Mouse (Mus musculus) embryonic facial prominence, embryonic 15.5 days (tissue): ENCODE data around the gene Ehmt1. TPM values are rescaled to one million over a fixed set of nuclear protein-coding genes. Genes with fewer than 3 reads are reported as not detected.
"Not testable (repeated sequence)": the region's sequence is repeated elsewhere in the genome, so short reads cannot be mapped to it uniquely, and the experiment has no call there.

Source experiments
- ATAC-seq: fragments of 200-750 bp; cut with Nextera tagmentation; 2 replicates; pipeline ENCODE4 v1.8.0; 2017; ENCODE audit warnings: low read depth, moderate TSS enrichment; ENCODE audit not compliant: insufficient number of reproducible peaks, low FRiP score, low TSS enrichment
- H3K27ac ChIP-seq: fragments of 300-500 bp; sonication (generic); replicated peaks from 2 replicates; pipeline ENCODE4 v1.5.1; 2015; ENCODE audit warnings: mild to moderate bottlenecking, inconsistent platforms
- H3K27me3 ChIP-seq: fragments of 300-500 bp; sonication (generic); 2 replicates; pipeline ENCODE4 v1.6.1; 2015; ENCODE audit warnings: inconsistent platforms
- H3K36me3 ChIP-seq: fragments of 300-500 bp; sonication (generic); 2 replicates; pipeline ENCODE4 v1.6.1; 2015; ENCODE audit warnings: mild to moderate bottlenecking, inconsistent platforms
- H3K4me1 ChIP-seq: fragments of 300-500 bp; sonication (generic); 2 replicates; pipeline ENCODE4 v1.6.1; 2015; ENCODE audit warnings: inconsistent platforms
- H3K4me2 ChIP-seq: fragments of 300-500 bp; sonication (generic); replicated peaks from 2 replicates; pipeline ENCODE4 v1.6.1; 2015; ENCODE audit warnings: mild to moderate bottlenecking, inconsistent platforms
- H3K4me3 ChIP-seq: fragments of 300-500 bp; sonication (generic); replicated peaks from 2 replicates; pipeline ENCODE4 v1.5.1; 2015; ENCODE audit warnings: mild to moderate bottlenecking, inconsistent platforms
- H3K9ac ChIP-seq: fragments of 300-500 bp; sonication (generic); 2 replicates; pipeline ENCODE4 v1.6.1; 2015; ENCODE audit warnings: inconsistent platforms
- H3K9me3 ChIP-seq: fragments of 300-500 bp; sonication (generic); replicated peaks from 2 replicates; pipeline ENCODE4 v1.6.1; 2016; ENCODE audit warnings: inconsistent platforms
- WGBS: fragments of 180-500 bp; shearing (Covaris S2); methylation state at CpG from one replicate; pipeline ENCODE4 v1.1.7; 2015; 5-methylcytosine and 5-hydroxymethylcytosine counted together
- polyA plus RNA-seq: library from polyadenylated mRNA; unstranded; fragments of >200 nt; fragmentation: Nextera tagmentation; extraction: Ambion mirVana; gene quantifications from 2 replicates; pipeline ENCODE4 v1.2.1, GENCODE M21; 2015

Gene Ehmt1
- 85.2 and 88.4 TPM in 2 replicates for polyA plus RNA-seq

DNA sequence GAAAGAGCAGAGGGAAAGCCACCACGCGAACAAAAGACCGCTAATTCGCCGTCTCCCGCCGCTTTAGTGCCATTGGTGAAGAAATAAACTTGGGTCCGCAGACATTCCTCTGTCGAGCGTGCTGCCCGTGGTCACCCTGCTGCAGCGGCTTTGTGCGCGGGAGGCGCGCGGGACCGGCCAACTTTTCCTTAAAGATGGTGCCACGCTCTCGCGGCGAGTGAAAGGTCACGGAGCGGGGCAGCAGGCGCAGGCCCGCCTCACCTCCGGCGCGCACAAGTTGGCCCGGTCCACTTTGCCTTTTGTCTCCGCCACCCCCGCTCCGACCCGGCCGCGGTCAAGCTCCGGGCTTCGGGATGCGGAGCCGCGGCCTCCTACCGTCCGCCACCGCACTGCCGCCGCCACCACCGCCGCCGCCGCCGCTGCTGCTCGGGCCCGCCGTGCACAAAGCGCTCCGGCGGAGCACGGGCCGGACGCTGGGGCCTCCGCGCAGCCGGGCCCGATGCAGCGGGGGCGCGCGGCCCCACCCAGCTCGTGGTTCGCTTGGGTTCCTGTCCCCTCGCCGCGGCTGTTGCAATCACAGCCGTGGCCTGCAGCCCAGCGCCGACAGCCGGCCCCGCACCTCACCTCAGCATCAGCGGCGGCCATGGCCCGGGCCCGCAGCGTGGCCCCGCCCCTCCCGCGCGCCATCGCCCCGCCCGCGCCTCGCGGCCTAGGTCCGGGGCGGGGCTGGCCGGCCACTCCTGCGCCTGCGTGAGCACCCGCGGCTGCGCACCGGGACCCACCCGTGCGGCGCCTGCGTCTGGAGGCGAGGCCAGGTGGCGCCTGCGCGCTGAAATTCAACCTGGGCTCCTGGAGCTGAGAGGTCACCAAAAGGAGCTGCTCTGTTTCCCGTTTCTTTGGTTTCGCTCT is at the start of gene Ehmt1:
TSS of gene Ehmt1 (minus strand) at position 685 of the 909 bp plus-strand sequence.
- peak within 1 kb of the TSS; percentile 60 for H3K4me2 ChIP-seq
- H3K27me3 ChIP-seq, result no peaks in the 10 kb centered on the region
- WGBS, result under 1% methylated on average over 85 of the region's 112 CpGs
- peaks cover 11% of the 10 kb centered on the region for H3K4me1 ChIP-seq
- no peaks in the 10 kb centered on the region for H3K36me3 ChIP-seq
- H3K4me3 ChIP-seq, result peak within 1 kb of the TSS; percentile 77
- peak within 1 kb of the TSS; percentile 94 for H3K27ac ChIP-seq
- H3K9ac ChIP-seq, result peak within 1 kb of the TSS; percentile 94
- no peaks in the 10 kb centered on the region for H3K9me3 ChIP-seq
- ATAC-seq, result peak; percentile 99

DNA sequence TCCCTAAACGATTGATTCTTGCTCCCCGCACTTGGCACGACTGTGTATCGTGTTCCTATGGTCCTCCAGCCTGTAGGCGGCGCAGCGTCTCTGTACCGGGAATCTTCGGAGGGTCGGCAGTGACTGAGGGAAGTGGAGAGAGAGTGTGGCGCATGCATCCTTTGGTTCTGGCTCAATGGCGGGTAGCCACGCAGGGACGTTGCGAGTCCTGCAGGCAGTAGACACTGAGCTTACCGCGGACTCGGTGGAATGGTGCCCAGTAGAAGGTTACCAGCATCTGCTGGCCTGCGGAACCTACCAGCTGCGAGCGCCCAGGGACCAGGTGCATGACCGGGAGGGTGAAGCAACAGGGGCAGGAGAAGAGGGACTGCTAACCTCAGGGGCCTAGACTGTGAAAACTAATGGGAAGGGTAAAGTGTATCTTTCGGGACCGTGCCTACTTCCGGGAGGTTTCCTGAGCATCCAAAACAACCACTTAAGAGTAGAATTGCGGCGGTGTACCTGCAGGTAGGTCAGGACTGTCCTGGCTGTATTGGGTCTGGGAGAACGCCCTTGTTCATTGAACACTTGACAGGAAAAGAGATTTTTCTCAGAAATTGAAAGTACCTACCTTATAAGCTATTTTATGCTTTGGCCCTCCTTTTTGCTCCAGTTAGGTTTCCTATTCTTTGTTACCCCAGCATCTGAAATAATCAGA is 43.0 kb upstream of the Ehmt1 start, which contains the start of gene Dph7:
TSS of gene Dph7 (plus strand) at position 97 of the 697 bp plus-strand sequence.
- under 1% methylated on average over 28 of the region's 28 CpGs for WGBS
- peak; percentile 83 for ATAC-seq
- peak within 1 kb of the TSS; percentile 78 for H3K4me3 ChIP-seq
- H3K36me3 ChIP-seq, result peaks cover 53% of the 10 kb centered on the region
- no peaks in the 10 kb centered on the region for H3K27me3 ChIP-seq
- peak within 1 kb of the TSS; percentile 75 for H3K9ac ChIP-seq
- peak within 1 kb of the TSS; percentile 52 for H3K4me2 ChIP-seq
- H3K9me3 ChIP-seq, result no peaks in the 10 kb centered on the region
- peak within 1 kb of the TSS; percentile 69 for H3K27ac ChIP-seq
- peaks cover 8% of the 10 kb centered on the region for H3K4me1 ChIP-seq

DNA sequence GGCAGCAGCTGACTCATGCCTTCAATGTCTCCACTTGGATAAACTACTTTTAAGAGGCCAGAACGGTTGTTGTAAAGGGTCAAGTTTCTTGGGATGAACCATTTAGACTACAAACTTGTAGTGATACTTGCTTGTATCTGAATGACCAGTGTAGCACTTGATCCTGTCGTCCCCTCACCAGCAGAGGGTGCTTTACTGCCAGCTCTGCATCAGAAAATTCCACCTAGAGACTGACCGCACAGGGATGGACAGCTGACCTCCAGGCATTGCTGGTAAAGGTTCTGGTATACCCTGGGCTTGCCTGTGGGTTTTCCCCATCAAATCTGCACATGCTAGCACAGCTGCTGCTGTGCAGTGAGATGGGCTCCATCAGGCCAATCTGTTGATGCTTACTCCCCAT is 41.5 kb upstream of the Ehmt1 start:
- ATAC-seq, result no peak
- H3K4me3 ChIP-seq, result no peak overlapping the region
- H3K27ac ChIP-seq, result no peak overlapping the region
- peaks cover 54% of the 10 kb centered on the region for H3K36me3 ChIP-seq
- no peaks in the 10 kb centered on the region for H3K27me3 ChIP-seq
- H3K9me3 ChIP-seq, result no peaks in the 10 kb centered on the region
- H3K9ac ChIP-seq, result no peak overlapping the region
- H3K4me2 ChIP-seq, result no peak overlapping the region
- WGBS, result 34% methylated on average over 3 of the region's 3 CpGs
- H3K4me1 ChIP-seq, result peaks cover 8% of the 10 kb centered on the region

DNA sequence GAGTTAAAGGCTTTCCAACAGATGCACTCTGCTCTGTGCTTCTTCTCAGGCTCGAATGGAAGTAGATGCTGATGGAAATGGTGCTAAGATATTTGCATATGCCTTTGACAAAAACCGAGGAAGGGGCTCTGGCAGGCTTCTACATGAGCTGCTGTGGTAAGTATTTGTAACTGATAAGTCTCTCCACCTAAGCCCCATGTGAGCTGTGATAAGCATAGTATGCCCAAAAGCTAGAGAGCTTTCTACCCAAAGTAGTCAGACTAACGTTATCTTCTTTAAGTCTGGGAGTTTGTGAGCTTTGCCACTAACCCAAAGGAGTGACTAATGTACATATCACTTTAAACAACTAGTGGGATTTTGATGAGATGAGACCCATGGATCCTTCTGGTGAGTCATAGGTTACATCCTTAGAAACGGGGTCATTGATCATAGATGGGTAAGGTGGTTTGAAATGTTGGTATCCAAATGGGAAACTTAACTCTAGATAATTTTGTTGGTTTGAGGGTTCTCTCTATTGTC is 33.2 kb upstream of the Ehmt1 start:
- Histone ChIP-seq H3K27me3 (no peaks in the 10 kb centered on the region), H3K4me1 (peaks cover 15% of the 10 kb centered on the region), H3K9ac (no peak overlapping the region), H3K27ac (no peak overlapping the region), H3K4me3 (no peak overlapping the region), H3K36me3 (peaks cover 53% of the 10 kb centered on the region), H3K4me2 (no peak overlapping the region), H3K9me3 (no peaks in the 10 kb centered on the region)
- no peak for ATAC-seq
- WGBS, result 89% methylated on average over 4 of the region's 4 CpGs

DNA sequence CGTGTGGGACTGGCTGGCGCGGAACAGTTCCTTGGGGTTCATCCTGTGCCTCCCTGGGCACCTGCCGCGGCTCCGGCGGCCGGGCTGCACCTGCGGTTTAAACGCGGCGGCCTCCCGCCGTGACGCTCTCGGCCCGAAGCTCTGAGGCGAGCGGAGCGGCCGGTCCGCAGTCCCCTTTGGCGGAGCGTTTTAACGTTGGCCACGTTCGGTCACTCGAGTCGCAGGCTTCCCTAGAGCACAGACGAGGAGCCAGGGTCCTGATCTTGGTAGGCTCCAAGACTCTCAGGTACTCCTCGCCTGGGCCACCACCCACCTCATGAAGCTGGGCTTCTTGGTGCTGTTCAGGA is 30.7 kb upstream of the Ehmt1 start:
- H3K27me3 ChIP-seq, result no peaks in the 10 kb centered on the region
- ATAC-seq, result no peak
- peak overlapping the region; percentile 22; the same call in 1 of the 2 replicates for H3K27ac ChIP-seq
- WGBS, result under 1% methylated on average over 31 of the region's 31 CpGs
- peaks cover 35% of the 10 kb centered on the region for H3K36me3 ChIP-seq
- H3K4me1 ChIP-seq, result peaks cover 15% of the 10 kb centered on the region
- peak overlapping the region; percentile 85 for H3K4me2 ChIP-seq
- H3K9me3 ChIP-seq, result no peaks in the 10 kb centered on the region
- H3K4me3 ChIP-seq, result peak overlapping the region; percentile 98
- H3K9ac ChIP-seq, result peak overlapping the region; percentile 96

DNA sequence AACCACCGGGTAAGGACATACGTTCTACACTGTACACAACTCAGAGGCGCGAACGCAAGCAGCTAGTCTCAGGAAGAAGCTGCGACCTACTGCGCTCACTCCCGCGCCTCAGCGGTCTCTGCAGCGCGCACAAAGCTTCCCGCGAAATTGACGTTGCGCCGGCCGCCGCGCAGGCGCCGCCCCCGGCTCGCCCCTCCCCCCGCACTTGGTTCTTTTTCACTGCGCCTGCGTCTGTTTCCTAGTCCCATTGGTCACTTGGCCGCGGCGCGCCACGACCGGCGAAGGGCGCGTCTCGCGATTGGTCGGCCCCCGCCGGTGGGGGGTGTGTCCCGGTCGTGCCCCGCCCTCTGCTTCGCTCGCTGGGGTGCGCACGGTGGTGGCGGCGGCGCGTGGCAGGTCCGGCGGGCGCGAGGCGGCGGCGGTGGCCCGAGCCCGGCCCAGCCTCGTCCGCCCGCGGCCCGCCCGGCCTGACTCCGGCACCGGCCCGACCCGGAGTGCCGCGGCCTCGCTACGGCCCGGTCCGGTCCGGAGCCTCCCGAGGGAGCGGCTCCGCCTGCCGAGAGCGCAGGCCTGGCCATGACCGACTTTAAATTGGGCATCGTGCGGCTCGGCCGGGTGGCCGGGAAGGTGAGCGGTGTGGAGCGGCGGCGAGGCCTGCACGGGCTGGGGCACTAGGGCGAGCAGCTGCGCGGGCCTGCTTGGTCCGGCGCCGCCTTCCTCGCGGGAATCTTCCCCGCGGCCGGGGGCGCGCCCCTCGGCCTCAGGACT is 30.2 kb upstream of the Ehmt1 start, which contains the start of gene Zmynd19:
TSS of gene Zmynd19 (plus strand) at position 372 of the 768 bp plus-strand sequence.
- WGBS, result under 1% methylated on average over 82 of the region's 108 CpGs
- H3K9me3 ChIP-seq, result no peaks in the 10 kb centered on the region
- peak within 1 kb of the TSS; percentile 96 for H3K9ac ChIP-seq
- peaks cover 29% of the 10 kb centered on the region for H3K36me3 ChIP-seq
- H3K27me3 ChIP-seq, result no peaks in the 10 kb centered on the region
- H3K4me2 ChIP-seq, result peak within 1 kb of the TSS; percentile 85
- peak; percentile 99 for ATAC-seq
- peak within 1 kb of the TSS; percentile 98 for H3K4me3 ChIP-seq
- peaks cover 15% of the 10 kb centered on the region for H3K4me1 ChIP-seq
- H3K27ac ChIP-seq, result peak within 1 kb of the TSS; percentile 22; the same call in 1 of the 2 replicates

DNA sequence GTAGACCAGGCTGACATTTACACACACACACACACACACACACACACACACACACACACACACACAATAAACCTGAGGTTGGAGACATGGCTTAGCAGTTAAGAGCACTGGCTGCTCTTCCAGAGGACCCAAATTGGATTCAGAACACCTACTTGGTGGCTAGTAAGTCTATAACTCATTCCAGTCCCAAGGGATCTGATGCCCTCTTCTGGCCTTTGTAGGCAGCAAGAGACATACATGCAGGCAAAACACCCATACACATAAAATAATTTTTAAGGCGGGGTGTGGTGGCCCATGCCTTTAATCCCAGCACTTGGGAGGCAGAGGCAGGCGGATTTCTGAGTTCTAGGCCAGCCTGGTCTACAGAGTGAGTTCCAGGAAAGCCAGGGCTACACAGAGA is 24.9 kb upstream of the Ehmt1 start:
- 58% methylated on average over 2 of the region's 2 CpGs for WGBS
- H3K4me3 ChIP-seq, H3K4me2 ChIP-seq: not testable (repeated sequence)

DNA sequence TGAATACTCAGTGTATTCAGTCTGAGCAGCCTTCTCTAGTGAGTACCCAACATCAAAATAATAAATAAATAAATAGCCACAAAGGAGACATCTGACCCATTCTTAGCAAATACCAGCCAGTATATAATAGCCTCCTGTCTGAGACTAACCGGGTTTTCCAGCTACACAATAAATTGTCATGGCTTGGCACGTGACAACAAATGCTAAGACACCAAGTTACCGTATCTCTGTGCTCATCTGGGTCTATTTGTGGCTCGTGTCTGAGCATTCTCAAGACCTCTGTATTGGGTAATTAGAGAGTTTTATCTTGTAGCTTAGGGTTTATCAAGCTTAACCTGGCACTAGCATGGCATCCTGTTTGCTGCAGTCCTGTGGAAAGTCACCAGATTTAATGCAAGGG is 22.7 kb upstream of the Ehmt1 start:
- Histone ChIP-seq H3K27me3 (no peaks in the 10 kb centered on the region), H3K27ac (no peak overlapping the region), H3K4me2 (no peak overlapping the region), H3K4me3 (no peak overlapping the region), H3K9ac (no peak overlapping the region), H3K9me3 (no peaks in the 10 kb centered on the region), H3K36me3 (no peaks in the 10 kb centered on the region), H3K4me1 (no peaks in the 10 kb centered on the region)
- no peak for ATAC-seq
- WGBS, result 69% methylated on average over 4 of the region's 4 CpGs

More for the DNA sequence above, 24.9 kb upstream of the Ehmt1 start:
- not testable (repeated sequence) for H3K4me1 ChIP-seq, ATAC-seq, H3K9me3 ChIP-seq, H3K9ac ChIP-seq, H3K27ac ChIP-seq, H3K27me3 ChIP-seq, H3K36me3 ChIP-seq

DNA sequence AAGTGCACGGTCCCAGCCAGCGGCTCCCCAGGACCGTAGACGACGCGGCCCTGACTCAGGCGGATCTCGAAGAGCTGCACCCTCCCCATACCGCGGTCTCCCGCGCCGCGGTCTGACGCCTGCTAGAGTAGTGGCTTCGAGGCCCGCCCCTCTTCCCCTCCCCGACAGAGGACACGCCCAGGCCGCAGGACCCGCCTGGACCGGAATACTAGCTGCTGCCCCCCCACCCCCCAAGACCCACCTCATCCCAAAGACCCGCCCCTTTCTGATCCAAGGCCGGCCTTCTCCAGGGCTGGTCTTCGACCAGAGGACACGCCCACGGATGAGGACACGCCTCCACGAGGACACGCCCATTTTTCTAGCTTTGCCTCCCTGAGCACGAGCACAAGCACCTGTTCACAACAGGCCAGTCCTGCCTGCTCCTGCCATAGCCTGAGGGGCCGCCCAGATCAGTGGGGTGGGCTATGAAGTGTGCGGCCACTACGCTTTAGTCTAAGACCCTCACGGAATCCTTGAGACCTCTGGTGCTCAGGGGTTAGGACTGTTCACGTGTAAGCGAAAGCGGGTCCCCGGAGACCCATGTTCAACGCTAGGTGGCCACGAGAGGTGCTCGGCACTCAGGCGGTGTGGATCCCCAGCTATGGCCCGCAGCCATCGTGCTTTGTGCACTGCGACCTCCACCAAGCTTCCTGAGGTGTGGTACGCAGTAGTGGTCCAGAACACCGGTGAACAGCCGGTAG is 15.8 kb upstream of the Ehmt1 start, which contains the start of gene Arrdc1:
TSS of gene Arrdc1 (minus strand) at position 196 of the 740 bp plus-strand sequence.
- under 1% methylated on average over 46 of the region's 49 CpGs for WGBS

DNA sequence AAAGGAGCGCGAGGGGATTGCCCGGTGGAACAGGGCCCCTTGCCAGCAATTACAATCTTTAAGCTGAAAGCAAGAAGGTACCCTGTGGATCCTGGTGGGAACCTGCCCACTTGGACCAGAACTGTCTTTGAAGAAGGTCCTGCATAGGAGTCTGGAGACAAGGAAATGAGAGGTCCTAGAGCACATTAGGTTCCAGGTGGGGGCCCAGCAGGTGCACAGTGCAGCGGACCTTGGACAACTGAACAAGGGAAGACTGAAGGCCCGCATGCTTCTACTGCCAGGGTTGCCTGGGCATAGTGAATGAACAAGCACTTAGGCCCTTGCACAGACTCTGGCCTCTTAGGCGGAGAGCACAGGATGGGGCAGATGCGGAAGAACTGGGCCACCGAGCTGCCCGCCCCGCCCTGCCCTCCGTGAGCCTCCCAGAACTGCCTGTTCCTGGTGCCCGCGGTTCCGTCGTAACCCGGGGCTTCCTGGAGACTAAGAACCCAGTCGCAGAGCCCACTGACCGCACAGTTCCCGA is 15.1 kb upstream of the Ehmt1 start:
- peak overlapping the region; percentile 73 for H3K4me3 ChIP-seq
- peaks cover 23% of the 10 kb centered on the region for H3K4me1 ChIP-seq
- H3K9me3 ChIP-seq, result no peaks in the 10 kb centered on the region
- H3K27me3 ChIP-seq, result no peaks in the 10 kb centered on the region
- H3K9ac ChIP-seq, result peak overlapping the region; percentile 71
- peak overlapping the region; percentile 97 for H3K4me2 ChIP-seq
- H3K27ac ChIP-seq, result peak overlapping the region; percentile 86
- 4% methylated on average over 19 of the region's 19 CpGs for WGBS
- peak; percentile 49 for ATAC-seq
- H3K36me3 ChIP-seq, result no peaks in the 10 kb centered on the region

More for the DNA sequence above, 15.8 kb upstream of the Ehmt1 start, which contains the start of gene Arrdc1:
- Histone ChIP-seq H3K4me3 (peak within 1 kb of the TSS; percentile 73), H3K27me3 (no peaks in the 10 kb centered on the region), H3K4me1 (peaks cover 23% of the 10 kb centered on the region), H3K4me2 (peak within 1 kb of the TSS; percentile 97), H3K9ac (peak within 1 kb of the TSS; percentile 71), H3K27ac (peak within 1 kb of the TSS; percentile 86), H3K36me3 (no peaks in the 10 kb centered on the region), H3K9me3 (no peaks in the 10 kb centered on the region)
- ATAC-seq, result peak; percentile 91
